Mouse (Mus musculus) embryonic fibroblast, embryonic 13.5 days (primary cell): ENCODE results near the gene Gm45713.

Source experiments
- CTCF ChIP-seq: IDR thresholded peaks from 2 replicates; pipeline ENCODE4 v1.5.1; 2011; ENCODE audit warnings: mild to moderate bottlenecking, control low read depth, low read length, moderate library complexity, borderline replicate concordance; ENCODE audit not compliant: insufficient read depth
- POLR2A ChIP-seq: IDR thresholded peaks from 2 replicates; pipeline ENCODE4 v1.6.1; 2011; ENCODE audit warnings: low read depth, mild to moderate bottlenecking, control low read depth, low read length, moderate library complexity

DNA sequence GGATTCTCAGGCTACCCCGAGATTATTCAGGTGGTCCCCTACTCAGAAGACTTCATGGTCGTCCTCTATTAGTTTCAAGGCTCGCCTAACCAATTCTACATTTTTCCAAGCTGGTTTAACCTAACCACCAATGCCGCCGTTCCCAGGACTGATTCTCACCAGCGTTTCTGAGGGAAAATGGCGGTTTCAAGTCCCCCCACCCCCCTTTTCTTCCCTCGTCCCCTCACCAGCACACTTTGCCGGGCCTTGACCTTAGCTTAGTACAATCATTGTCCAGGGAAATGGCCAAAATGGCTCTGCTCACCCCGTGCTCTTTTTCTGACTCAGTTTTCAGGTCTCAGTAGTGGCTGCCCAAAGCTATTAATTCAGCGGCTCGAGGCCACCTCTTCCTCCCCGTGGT lies 39.4 kb upstream of the Gm45713 start:
- TF ChIP-seq CTCF (no peak), POLR2A (no peak)
